Mouse (Mus musculus): ENCODE data around the gene Lmna. TPM values are rescaled to one million over a fixed set of nuclear protein-coding genes. Genes with fewer than 3 reads are reported as not detected.

Gene Lmna
- 9.2 and 14.5 TPM in 2 replicates for polyA plus RNA-seq (2016; fragmentation: Nextera tagmentation; extraction: Ambion mirVana)

DNA sequence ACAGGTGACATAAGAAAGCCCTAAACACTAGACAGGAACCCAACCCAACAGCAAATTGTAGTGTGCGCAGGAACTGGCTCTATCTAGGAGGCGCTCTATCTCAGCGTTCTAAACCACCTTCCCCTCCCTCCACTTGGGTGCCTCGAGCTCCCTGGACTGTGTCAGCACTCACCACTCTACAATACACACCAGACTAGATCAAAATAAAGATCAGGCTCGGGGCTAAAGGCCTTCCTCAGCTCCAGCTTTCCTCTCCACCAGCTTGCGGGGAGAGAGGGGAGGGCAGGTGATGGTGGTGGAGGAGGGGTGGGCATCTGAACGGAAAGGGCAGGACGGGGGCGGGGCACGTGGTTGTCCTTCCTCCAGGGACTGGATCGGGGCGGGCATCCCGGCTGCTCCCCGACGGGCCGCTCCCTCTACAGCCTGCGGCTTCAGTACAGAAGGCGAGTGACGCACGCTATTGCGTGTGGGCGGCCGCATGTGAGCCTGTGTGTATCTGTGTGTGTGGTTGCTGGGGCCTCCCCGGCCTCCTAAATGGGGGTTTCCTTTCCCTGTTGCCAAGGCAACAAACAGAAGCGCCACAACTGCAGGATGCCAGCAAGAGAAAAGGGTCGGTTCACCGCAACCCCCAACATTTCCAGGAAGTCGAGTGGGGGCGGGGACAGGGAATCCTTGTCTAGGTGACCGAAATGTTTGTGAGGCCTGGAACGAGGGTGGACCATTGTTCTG is at the start of gene Lmna:
Gene Lmna (minus strand): TSS at position 265 of the 729 bp plus-strand sequence.
- DNase-seq (ENCODE audit: low spot score) = peak; percentile 96
- Histone ChIP-seq H3K4me3 (peak within 1 kb of the TSS; percentile 50), H3K36me3 (no peaks in the 10 kb centered on the region), H3K27ac (peak within 1 kb of the TSS; percentile 91), H3K27me3 (ENCODE audit: low read depth, poor library complexity, severe bottlenecking) (0 out of 2 replicates have a peak, but pooled peaks cover 1% of the 10 kb centered on the region), H3K4me1 (peaks cover 69% of the 10 kb centered on the region), H3K9me3 (replicated peaks) (no peaks in the 10 kb centered on the region)
- WGBS = 1% methylated on average over 31 of the region's 31 CpGs

DNA sequence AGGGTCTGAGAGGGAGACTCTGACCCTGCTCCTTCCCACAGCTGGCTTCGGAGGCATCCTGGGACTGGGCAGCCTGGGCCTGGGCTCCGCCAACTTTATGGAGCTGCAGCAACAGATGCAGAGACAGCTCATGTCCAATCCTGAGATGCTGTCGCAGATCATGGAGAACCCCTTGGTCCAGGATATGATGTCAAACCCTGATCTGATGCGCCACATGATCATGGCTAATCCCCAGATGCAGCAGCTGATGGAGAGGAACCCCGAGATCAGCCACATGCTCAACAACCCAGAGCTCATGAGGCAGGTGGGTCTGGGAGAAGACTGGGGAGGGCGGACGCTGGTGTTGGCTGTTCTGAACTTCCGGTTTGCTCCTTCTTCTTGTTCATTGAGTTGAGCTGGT is 46.9 kb upstream of the Lmna start:
- Histone ChIP-seq H3K36me3 (peaks cover 67% of the 10 kb centered on the region), H3K27ac (no peak overlapping the region), H3K4me3 (no peak overlapping the region), H3K9me3 (replicated peaks) (no peaks in the 10 kb centered on the region), H3K4me1 (peaks cover 32% of the 10 kb centered on the region), H3K27me3 (ENCODE audit: low read depth, poor library complexity, severe bottlenecking) (no peaks in the 10 kb centered on the region)
- WGBS = 95% methylated on average over 8 of the region's 8 CpGs
- no peak for DNase-seq (ENCODE audit: low spot score)

DNA sequence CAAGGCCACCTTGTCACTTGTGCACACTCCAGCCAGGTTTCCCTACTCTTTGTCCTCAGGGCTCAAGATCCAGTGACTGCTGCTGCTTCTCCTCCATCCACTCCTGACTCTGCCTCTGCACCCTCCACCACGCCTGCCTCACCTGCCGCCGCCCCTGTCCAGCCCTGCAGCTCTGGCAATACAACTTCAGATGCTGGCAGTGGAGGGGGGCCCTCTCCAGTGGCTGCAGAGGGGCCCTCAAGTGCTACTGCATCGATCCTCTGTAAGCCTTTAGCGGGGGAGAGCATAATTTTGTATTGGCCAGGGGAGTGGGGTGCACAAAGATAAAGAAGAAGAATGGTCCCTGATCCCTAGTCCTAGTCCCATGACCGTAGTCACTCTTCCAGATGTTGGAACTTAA is 46.0 kb upstream of the Lmna start:
- 96% methylated on average over 6 of the region's 6 CpGs for WGBS
- peaks cover 37% of the 10 kb centered on the region for H3K4me1 ChIP-seq
- H3K4me3 ChIP-seq = peak overlapping the region; percentile 7; the same call in 1 of the 2 replicates
- peaks cover 58% of the 10 kb centered on the region for H3K36me3 ChIP-seq
- H3K27ac ChIP-seq = no peak overlapping the region
- no peak for DNase-seq (ENCODE audit: low spot score)
- H3K9me3 ChIP-seq (replicated peaks) = no peaks in the 10 kb centered on the region
- no peaks in the 10 kb centered on the region for H3K27me3 ChIP-seq (ENCODE audit: low read depth, poor library complexity, severe bottlenecking)

DNA sequence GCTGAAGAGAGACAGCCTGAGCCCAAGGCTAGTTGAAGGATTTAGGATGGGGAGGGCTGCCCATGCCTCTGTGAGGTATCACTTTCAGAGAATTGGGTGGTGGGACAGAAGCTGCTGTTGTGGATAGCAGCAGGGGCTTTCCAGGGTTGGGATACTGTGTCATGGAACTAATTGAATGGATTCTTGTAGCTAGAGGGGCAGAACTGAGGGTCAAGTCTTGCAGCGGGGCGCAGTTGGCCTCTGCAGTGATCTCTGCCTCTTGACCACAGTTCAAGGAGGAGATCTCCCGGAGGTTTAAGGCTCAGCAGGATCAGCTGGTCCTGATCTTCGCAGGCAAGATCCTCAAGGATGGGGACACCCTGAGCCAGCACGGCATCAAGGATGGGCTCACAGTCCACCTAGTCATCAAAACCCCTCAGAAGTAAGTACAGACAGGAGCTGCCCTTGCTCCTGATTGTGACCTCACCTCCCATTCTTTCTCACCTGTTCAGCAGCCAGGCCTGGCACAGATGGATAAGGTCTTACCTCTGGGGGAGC is 45.4 kb upstream of the Lmna start:
- H3K27ac ChIP-seq = no peak overlapping the region
- peaks cover 37% of the 10 kb centered on the region for H3K4me1 ChIP-seq
- no peaks in the 10 kb centered on the region for H3K9me3 ChIP-seq (replicated peaks)
- DNase-seq (ENCODE audit: low spot score) = no peak
- 93% methylated on average over 5 of the region's 5 CpGs for WGBS
- H3K4me3 ChIP-seq = peak overlapping the region; percentile 92; the same call in 1 of the 2 replicates
- H3K27me3 ChIP-seq (ENCODE audit: low read depth, poor library complexity, severe bottlenecking) = no peaks in the 10 kb centered on the region
- H3K36me3 ChIP-seq = peaks cover 53% of the 10 kb centered on the region

DNA sequence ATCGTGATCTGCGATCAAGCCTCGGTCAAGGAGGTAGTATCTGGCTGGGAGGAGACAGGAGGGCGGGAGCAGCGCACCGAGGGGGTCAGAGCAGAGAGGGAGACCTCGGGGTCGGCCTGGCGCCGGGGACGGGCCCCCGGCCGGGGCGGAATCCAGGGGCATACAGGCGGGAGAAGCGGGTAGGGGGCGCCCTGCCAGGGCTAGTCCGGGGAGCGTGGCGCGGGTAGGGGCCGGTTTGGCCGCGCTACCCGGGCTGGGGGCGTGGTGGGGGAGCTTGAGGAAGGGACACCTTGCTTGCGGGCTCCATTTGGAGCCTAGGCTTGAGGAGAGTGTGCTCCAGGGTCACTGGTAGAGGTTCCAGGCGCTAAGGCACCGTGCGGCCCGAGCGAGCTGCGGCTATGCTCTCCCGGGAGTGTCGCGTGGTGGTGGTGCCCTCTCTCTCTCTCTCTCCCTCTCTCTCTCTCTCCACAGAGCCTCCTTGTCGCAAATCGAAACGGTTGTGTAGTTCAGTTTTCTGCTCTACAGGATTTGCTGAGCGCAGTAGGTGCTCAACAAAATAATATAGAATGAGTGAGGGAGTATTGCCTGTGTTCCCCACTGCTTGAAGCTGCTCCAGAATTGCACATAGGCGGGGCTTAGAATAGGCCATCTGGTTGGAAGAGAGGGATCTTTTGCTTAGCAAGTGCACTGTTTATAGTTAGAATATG is 44.3 kb upstream of the Lmna start:
- Histone ChIP-seq H3K4me1 (peaks cover 37% of the 10 kb centered on the region), H3K36me3 (peaks cover 45% of the 10 kb centered on the region), H3K27me3 (ENCODE audit: low read depth, poor library complexity, severe bottlenecking) (no peaks in the 10 kb centered on the region), H3K27ac (peak overlapping the region; percentile 98), H3K9me3 (replicated peaks) (no peaks in the 10 kb centered on the region), H3K4me3 (peak overlapping the region; percentile 92)
- DNase-seq (ENCODE audit: low spot score) = no peak
- WGBS = under 1% methylated on average over 41 of the region's 41 CpGs

DNA sequence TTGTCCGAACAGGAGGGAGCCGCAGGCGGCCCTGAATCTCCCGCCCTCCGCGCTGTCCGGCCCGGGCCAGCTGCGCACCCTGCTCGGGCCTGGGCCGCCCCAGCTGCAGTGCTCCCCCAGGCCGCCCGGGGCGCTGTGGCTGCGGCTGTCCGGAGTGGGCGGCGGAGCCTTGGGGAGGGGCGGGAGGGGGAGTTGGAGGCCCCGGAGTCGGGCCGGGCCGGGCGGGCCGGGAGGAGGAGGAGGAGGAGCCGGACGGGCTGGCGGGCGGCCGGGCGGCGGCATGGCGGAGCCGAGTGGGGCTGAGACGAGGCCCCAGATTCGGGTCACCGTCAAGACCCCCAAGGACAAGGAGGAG is 43.7 kb upstream of the Lmna start, which contains the start of gene Ubqln4:
Gene Ubqln4 (plus strand): TSS at position 234 of the 355 bp plus-strand sequence.
- H3K27me3 ChIP-seq (ENCODE audit: low read depth, poor library complexity, severe bottlenecking) = no peaks in the 10 kb centered on the region
- H3K4me1 ChIP-seq = peaks cover 37% of the 10 kb centered on the region
- peak within 1 kb of the TSS; percentile 92 for H3K4me3 ChIP-seq
- H3K36me3 ChIP-seq = peaks cover 40% of the 10 kb centered on the region
- DNase-seq (ENCODE audit: low spot score) = peak; percentile 96
- under 1% methylated on average over 34 of the region's 37 CpGs for WGBS
- H3K9me3 ChIP-seq (replicated peaks) = no peaks in the 10 kb centered on the region
- peak within 1 kb of the TSS; percentile 98 for H3K27ac ChIP-seq

DNA sequence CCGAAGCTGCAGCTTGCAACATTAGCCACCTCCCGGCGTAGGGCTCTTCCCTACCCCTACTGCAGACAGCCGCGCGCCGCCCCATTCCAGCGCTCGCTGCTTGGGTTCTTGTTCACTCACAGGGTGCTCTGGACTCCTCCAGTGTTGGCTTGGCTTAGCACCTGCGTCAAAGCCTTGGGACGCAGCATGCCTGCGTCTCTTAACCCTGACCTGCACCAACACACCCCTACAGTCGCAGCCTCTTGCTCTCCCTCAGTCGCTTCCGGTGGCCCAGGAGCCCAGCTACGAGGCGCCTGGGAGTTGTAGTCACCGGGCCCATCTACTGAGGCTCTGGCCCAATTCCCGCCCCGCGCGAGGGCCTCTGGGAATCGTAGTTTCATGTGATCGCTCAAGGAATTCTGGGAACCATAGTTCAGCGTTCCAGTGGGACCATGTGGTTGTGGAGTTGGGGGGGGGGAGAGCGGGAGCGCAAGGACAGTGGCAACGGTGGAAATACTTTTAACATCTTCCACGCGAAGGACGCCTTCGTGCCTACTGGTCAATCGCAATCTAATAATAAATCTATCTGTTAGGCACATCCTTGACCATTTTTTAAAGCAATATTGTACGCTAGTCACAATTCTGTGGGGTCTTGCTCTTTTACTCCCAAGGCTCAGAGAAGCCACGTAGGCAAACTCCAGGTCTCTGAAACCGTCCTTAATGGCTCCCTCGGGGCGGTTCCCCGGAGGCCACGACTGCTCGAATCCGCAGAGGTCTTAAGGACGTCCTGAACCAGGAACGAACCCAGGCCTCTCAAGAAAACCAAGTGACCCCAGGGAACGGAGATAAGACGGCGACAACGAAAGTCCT is 43.1 kb upstream of the Lmna start, which contains the start of gene Lamtor2:
Gene Lamtor2 (minus strand): TSS at position 399 of the 849 bp plus-strand sequence.
- WGBS = under 1% methylated on average over 48 of the region's 48 CpGs

DNA sequence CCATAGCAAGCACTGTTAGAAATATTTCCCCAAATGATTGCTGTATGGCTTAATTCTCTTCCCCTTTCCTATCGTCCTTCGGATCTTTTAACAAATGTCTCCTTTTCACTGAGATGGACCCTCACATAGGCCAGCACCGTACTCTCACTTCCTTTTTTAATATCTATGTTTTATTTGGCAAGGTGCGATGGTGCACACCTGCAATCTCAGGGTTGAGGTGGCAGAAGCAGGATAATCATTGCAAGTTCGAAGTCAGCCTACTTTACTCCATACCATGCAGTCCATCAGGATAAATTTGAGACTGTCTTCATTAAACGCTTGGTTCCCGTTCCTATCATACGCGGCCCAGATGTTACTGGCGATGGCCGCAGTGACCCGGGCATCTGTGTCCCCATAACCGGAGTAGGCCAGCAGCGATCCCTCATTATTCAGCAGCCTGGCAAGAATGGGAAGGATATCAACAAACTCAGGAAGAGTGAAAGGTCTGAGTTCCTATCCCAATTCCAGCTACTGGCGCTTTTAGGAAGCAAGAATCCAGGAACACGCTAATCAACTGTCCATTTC is 42.4 kb upstream of the Lmna start:
- peak overlapping the region; percentile 98 for H3K27ac ChIP-seq
- no peak for DNase-seq (ENCODE audit: low spot score)
- H3K4me3 ChIP-seq = peak overlapping the region; percentile 92
- H3K4me1 ChIP-seq = peaks cover 42% of the 10 kb centered on the region
- H3K27me3 ChIP-seq (ENCODE audit: low read depth, poor library complexity, severe bottlenecking) = no peaks in the 10 kb centered on the region
- H3K36me3 ChIP-seq = peaks cover 29% of the 10 kb centered on the region
- WGBS = 27% methylated on average over 16 of the region's 16 CpGs
- H3K9me3 ChIP-seq (replicated peaks) = no peaks in the 10 kb centered on the region

More for the DNA sequence above, 43.1 kb upstream of the Lmna start, which contains the start of gene Lamtor2:
- peak; percentile 96 for DNase-seq (ENCODE audit: low spot score)
- Histone ChIP-seq H3K27ac (peak within 1 kb of the TSS; percentile 98), H3K27me3 (ENCODE audit: low read depth, poor library complexity, severe bottlenecking) (no peaks in the 10 kb centered on the region), H3K4me3 (peak within 1 kb of the TSS; percentile 92), H3K9me3 (replicated peaks) (no peaks in the 10 kb centered on the region), H3K4me1 (peaks cover 42% of the 10 kb centered on the region), H3K36me3 (peaks cover 36% of the 10 kb centered on the region)

DNA sequence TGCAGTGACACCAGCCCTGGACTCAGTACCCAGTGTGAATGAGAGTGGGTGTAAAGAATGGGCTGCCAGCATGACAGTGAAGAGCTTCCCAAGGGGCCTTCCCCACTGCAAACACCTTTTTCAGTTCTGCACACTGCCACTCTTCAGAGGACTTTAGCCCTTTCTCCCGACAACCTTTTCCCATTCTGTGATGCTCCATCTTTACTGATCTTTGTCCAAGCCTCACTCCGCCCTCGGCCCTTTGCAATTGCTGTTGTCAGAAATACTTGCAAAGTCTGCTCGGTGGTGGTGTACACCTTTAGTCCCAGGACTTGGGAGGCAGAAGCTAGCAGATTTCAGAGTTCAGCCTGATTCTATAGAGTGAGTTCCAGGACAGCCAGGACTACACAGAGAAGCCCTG is 41.8 kb upstream of the Lmna start:
- Histone ChIP-seq H3K4me1 (peaks cover 42% of the 10 kb centered on the region), H3K4me3 (peak overlapping the region; percentile 92)
- 85% methylated on average over 4 of the region's 4 CpGs for WGBS

DNA sequence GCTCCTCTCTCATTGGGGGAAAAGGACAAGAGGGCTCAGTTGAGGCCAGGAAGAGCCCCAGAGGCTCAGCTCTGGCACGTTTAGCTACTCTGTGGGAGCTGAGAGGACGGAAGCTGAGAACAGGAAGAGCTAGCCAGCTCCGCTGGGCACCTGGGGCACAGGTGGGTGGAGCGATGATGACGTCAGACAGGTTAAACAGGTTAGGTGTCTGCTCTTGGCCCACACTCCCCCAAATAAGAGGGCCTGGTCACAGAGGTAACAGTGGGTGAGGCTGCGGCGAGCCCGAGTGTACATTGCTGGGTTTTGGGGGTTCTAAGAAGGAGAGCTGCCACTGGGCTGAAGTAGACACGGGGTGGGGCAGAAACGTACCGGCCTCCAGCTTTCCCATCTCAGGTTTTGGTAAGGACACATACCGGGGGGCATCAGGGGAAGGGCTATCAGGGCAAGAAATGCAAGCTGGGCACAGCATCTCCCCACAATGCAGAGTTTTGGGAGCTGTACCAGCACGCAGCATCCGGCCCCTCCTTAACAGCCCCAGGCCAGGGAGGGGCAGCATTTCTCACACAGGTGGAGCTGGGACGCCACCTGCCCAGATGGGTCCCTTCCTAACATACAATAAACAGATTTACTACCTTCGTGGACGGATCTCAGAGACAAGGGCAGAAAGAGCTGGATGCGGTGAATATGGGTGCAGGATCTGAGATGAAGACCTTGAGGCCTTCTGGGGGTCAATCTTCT is 38.6 kb upstream of the Lmna start, which contains the start of gene Rab25:
Gene Rab25 (minus strand): TSS at position 121 of the 738 bp plus-strand sequence.
- Histone ChIP-seq H3K4me1 (peaks cover 33% of the 10 kb centered on the region), H3K27me3 (ENCODE audit: low read depth, poor library complexity, severe bottlenecking) (no peaks in the 10 kb centered on the region), H3K4me3 (no peak within 1 kb of the TSS; the same call in 1 of the 2 replicates), H3K9me3 (replicated peaks) (no peaks in the 10 kb centered on the region), H3K36me3 (0 out of 2 replicates have a peak, but pooled peaks cover 6% of the 10 kb centered on the region), H3K27ac (no peak within 1 kb of the TSS)
- no peak for DNase-seq (ENCODE audit: low spot score)
- 42% methylated on average over 18 of the region's 18 CpGs for WGBS

More for the DNA sequence above, 41.8 kb upstream of the Lmna start:
- Histone ChIP-seq H3K9me3 (replicated peaks) (no peaks in the 10 kb centered on the region), H3K36me3 (peaks cover 23% of the 10 kb centered on the region), H3K27ac (no peak overlapping the region), H3K27me3 (ENCODE audit: low read depth, poor library complexity, severe bottlenecking) (no peaks in the 10 kb centered on the region)
- no peak for DNase-seq (ENCODE audit: low spot score)

DNA sequence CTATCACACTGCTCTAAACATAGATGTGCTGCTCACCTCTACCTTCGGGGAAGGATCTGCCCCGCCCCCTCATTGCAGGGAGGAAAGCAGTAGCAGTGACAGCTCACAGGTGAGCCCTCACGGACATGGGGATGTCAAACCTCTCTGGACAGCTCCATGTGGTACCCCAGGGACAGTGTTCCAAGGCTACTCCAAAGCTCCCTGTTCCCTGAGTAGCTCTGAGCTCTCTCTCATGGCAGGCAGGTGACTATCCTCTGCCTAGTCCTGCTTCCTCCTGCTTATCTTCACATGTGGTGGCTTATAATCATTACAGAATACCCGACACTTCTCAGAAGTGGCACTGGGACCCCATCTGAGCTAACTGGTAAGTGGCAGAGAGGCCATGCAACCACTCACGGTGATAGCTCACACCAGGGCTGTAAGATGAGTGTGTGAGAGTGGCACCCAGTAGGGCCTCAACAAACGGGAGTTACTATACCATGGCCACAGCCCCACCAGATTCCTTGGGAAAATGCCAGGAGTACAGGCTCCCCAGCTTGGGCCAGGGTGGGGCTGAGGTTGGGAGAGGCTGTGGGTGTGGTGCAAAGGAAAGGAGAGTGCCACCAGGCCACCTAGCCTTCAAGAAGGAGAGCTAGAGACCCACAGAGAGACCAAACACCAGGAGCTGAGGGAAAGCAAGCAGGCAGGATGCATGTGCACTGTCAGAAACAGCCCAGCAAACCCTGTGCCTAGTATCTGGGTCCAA is 37.1 kb upstream of the Lmna start:
- Histone ChIP-seq H3K36me3 (peaks cover 8% of the 10 kb centered on the region), H3K9me3 (replicated peaks) (no peaks in the 10 kb centered on the region), H3K27ac (no peak overlapping the region), H3K27me3 (ENCODE audit: low read depth, poor library complexity, severe bottlenecking) (no peaks in the 10 kb centered on the region), H3K4me3 (no peak overlapping the region), H3K4me1 (peaks cover 28% of the 10 kb centered on the region)
- DNase-seq (ENCODE audit: low spot score) = no peak
- WGBS = 78% methylated on average over 6 of the region's 6 CpGs

Measured in limb, embryonic 10.5 days (tissue).